Mouse (Mus musculus): ENCODE data around the gene Dennd5b.
"Not testable (repeated sequence)": the region's sequence is repeated elsewhere in the genome, so short reads cannot be mapped to it uniquely, and the experiment has no call there.

The Dennd5b gene

DNA sequence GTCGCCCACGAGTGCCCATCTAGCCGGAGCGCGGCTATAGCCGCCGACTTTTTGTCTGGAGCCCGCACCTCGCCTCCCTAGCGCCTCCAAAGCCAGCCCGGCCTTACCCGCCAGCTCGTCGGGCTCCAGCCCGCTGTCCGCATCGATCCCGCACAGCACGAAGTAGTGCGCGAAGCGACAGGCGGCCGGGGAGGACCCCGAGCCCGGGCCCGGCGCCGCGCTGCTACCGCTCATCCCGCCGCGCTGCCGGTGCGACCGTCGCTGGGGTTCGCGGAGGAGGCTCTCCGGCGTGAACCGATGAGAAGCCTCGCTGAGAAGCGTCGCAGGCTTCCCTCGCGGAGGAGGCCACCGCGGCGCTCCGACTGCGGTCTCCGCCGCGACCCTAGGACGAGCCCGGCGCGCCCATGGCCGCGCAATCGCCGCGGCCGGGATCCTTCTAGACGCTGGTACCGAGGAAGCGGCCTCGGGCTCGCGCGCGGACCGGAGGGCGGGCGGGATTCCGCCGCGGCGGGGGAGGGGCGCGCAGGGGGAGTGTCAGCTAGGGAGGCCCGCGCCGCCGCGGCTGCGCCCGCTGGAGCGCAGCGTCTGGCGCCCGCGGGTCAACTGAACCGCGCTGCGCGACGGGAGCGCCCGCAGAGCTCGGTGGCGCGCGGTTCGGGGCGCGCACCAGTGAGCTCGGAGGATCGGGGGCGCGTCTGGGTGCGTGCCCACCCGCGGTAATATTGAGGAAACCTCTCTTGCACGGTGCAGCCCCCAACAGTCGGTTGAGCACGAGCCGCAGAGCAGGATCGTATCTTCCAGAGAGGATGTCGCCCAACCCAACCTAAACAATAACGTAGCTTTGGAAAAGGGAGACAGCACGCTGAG, at the start of gene Dennd5b:
Dennd5b (minus strand) TSS at position 605 of the 867 bp plus-strand sequence.
- DNase-seq (ENCODE audit: low spot score) = peak; percentile 82

DNA sequence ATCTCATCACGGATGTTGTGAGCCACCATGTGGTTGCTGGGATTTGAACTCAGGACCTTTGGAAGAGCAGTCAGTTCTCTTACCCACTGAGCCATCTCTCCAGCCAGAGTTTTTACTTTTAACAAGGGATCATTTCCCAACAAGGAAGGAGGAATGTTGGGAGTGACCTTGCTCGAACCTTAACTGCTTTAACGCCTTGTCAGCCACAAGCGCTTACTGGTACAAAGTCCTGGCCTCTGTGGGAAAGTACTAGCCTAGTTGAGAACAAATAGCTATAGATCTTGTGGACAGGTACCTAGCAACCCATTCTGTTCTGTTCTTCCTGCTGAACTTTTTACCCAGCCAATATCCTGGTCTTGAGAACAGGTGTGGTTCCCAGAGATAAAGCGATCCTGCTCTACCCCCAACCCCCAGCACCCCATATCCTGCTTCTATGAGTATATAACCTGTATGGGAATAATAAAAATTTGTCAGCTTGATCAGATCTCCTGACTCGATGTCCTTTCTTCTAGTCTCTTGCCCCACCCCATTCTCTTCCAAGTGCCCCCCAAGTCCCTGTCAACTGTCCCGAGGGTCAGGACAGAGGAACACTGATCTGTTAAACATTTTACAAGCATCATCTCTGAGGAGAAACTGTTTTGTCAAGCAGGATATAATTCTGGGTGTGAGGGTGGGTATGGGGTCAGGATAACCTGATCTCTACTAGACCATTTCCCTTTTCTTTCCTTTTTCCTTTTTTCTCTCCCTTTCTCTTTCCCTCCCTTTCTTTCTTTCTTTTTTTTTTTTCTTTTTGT, 47.2 kb upstream of the Dennd5b start:
- DNase-seq (ENCODE audit: low spot score) = no peak

DNA sequence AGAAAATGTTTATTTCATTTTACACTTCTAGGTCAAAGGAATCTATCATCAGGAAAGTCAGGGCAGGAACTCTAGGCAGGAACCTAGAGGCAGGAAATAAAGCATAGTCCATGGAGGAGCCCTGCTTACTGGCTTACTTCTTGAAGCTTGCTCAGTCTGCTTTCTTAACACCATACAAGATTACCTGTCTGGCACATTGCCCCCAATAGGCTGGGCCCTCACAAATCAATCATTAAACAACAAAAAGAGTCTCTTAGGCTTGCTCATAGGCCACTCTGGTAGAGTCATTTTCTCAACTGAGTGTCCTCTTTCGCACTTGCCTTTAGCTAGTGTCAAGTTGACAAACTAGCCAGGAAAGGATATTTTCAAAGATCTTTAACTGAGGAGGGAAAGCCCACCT, 43.7 kb upstream of the Dennd5b start:
- DNase-seq (ENCODE audit: low spot score) = no peak

DNA sequence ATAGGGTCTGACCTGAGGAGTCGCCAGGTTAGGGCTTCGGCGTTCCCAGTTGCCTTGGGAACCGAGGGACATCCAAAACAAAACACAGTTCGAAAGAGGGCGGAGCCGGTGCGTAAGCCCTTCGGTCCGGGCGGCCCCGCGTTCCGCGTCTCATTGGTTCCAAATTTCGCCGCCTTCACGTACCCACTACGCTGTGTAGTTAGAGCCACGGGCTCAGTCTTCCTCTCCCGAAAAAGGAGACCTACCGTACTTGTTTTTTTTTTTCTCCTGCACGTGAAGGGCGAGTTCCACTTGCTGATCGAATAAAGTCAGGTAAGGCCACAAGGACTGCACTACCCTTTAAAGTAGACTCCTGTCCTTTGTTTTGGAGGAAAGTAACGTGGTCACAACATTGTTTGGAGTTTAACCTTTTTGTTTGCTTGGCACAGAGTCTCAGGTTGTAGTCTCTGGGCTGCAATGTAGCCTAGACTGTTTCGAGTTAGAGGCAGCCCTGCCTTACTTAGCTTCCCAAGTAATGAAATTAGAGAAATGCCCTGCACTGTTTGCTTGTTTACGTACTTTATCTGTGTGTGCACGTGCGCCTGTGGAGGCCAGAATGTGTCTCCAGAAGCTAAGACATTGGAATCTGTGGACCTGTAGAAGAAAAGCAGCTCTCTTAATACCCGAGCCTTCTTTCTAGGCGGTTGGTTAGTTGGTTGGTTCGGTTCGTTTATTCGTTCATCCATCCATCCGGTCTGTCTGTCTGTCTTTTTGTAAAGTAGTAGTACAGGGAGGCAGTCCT, 40.1 kb upstream of the Dennd5b start:
- DNase-seq (ENCODE audit: low spot score) = peak; percentile 85

DNA sequence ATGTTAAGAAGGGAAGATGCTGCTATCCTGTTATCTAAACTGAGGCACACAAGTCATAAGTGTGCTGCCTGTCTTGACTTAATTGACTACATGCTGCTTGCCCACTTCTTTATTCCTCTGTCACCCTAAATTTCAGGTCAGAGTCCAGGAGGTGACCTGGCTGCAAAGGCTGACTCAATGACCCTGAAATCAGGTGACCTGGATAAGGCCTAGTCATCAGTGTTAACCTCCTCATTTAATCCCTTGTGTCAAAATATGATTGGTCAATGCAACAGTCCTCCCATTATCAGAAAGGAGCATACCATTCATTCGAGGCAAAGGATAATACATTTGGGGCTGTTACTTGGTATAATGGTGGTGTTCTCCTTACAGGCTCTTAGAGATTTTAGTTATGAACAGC, 38.0 kb upstream of the Dennd5b start, which contains the start of gene Etfbkmt:
Etfbkmt (plus strand) TSS at position 379 of the 400 bp plus-strand sequence.
- DNase-seq (ENCODE audit: low spot score) = no peak

DNA sequence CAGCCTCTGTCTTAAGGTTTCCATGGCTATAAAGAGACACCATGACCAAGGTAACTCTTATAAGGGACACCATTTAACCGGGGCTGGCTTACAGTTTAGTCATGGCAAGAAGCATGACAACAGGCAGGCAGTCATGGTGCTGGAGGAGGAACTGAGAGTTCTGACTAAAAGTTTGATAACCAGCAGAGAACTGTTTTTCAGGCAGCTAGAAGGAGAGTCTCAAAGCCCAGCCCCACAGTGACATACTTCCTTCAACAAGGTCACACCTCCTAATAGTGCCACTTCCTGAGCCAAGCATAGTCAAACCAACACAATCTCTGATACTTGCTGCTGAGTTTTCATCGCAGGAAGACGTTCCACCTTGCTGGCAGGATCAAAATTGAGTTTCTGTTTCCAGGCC, 37.5 kb upstream of the Dennd5b start:
- no peak for DNase-seq (ENCODE audit: low spot score)

DNA sequence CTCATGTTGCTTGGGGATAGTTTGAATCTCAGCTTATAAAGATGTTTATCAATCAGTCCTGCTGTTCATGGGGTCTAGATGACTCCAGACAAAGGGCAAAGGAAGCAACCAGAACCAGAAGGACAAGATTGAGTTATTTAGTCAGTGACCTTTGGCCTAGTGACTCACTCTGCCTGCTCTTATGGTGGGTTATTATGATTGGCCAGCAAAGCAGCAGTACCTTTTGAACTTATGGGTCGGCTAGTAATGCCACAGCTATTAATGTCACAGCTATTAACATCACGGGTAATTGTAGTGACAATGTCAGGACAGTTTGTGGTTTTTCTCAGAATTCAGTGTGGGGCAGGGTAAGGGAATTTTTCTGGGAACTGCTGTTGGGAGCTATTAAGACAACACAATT, 36.5 kb upstream of the Dennd5b start:
- DNase-seq (ENCODE audit: low spot score) = no peak

DNA sequence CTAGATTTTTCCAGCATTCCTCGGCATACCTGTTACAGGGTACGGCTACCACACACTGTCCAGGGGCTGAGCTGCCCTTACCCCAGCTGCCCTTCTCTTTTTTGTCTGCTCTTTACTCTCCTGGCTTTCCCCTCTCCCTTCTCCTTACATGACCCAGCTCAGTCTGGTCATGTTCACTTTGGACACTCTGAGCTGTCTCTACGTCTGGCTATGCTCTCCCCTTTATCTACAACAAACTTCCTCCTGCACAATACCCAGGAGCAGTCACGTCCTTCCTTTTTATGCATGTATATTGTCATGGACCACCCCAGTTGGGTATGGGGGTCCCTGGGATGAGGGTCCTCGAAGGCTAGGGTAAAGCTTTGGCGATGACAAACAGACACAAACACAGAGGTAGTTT, 34.2 kb upstream of the Dennd5b start:
- no peak for DNase-seq (ENCODE audit: low spot score)

DNA sequence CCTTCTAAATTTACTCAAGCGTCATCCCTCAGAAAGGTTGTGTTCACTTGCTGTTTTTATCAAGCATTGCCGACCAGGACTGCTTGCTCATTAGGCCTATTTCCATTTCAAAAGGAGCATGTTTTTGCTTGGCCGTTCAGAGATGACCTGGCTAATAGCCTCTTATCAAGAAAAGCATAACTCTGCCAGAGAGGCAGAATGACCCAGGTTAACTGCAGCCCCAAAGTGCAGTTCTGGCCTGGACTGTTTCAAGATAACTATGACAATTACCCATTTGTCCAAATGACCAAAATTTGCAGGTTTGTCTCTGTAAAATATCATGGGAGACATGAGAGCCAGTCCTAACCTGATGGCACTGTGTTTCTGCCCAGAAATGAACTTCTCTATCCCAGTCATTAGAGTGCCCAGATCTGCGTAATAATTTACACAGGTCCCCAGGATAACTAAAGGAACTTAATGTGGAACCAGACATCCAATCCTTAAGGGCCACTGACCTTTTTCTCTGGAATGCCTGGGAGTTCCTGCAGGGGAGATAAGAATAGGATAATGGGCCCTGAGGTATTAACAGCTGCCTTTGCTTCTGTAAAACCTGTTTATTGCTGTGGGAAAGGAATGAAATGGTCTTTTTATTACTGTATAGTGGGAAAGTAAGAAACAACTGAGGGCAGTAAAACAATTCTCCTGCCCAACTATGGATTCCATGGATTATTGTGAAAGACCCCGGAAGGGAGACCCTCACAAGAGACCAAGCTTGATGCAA, 33.1 kb upstream of the Dennd5b start:
- DNase-seq (ENCODE audit: low spot score) = no peak

DNA sequence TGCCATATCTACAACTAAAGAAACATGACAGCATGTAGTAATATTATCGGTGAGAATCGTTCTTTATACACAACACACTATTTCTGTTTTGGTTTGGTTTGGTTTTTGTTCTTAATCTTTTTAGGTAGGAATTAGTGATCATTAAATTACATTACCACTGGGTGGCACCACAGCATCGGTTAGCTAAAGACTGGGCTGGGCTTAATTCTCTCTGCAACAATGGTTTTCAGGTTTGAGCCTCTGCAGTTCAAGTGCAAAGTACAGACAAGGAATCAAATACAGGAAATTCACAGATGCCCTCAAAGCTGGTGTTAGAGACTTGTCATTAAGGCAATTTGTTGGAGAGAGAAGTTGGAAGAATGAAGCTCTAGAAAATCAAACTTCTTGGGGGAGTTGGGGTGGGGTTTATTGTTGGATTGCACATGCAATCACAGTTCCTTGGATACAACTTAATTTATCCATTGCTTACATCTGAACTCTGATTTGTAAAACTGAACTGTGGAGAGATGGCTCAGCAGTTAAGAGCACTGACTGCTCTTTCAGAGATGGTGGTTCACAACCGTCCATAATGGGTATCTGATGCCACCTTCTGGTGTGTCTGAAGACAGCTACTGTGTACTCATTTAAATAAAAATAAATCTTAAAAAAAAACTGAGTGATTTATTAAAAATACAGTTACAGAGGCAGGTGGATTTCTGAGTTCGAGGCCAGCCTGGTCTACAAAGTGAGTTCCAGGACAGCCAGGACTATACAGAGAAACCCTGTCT, 31.0 kb upstream of the Dennd5b start:
- peak; percentile 32 for DNase-seq (ENCODE audit: low spot score)

DNA sequence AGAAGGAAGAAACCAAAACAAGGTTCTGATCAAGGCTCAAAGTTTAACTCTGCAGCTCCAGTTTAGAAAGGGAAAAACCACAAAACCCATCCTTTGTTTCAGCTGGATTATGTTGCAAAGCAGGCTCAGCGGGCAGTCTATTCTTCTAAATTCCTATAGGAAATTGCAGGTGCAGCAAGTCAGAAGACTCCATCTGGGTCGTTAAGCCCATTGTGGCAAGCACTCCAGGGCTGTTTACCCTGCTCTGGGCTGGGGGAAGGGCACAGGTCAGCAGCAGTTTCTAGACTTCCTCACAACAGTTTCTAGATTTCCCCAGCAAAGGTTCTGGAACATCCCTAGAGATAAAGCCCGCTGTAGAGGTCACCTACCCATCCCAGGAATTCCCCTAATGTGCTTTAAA, 29.6 kb upstream of the Dennd5b start:
- no peak for DNase-seq (ENCODE audit: low spot score)

DNA sequence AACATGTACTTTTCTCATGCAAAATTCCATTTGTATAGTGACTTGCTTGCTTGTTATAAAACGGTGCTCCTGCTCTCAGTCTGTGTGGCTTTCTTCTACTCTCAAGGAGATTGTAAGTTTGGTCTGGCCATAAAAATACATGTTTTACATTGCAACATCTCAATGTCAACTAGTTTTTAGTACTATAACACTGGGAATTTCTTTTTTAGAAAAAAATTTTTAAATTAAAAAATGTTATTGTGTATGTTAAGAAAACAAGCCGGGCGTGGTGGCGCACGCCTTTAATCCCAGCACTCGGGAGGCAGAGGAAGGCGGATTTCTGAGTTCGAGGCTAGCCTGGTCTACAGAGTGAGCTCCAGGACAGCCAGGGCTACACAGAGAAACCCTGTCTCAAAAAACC, 28.4 kb upstream of the Dennd5b start, which contains the start of gene Gm10203:
Gm10203 (plus strand) TSS at position 301 of the 400 bp plus-strand sequence.
- DNase-seq (ENCODE audit: low spot score) = not testable (repeated sequence)

DNA sequence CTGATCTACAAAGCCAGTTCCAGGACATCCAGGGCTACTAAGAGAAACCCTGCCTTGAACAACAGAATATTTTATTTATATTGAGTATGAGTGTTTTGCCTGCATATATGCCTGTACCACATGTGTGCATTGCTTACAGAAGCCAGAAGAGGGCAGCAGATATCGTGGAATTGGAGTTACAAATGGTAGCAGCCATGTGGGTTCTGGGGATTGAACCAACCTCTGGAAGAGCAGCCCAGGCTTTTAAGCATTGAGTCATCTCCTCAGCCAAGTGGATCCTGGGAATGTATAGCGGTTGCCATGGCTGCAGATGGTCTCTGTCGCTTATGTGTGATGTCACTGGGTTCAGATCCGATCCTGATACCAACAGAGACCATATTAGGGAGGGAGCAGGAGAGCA, 25.2 kb upstream of the Dennd5b start:
- peak; percentile 37 for DNase-seq (ENCODE audit: low spot score)

DNA sequence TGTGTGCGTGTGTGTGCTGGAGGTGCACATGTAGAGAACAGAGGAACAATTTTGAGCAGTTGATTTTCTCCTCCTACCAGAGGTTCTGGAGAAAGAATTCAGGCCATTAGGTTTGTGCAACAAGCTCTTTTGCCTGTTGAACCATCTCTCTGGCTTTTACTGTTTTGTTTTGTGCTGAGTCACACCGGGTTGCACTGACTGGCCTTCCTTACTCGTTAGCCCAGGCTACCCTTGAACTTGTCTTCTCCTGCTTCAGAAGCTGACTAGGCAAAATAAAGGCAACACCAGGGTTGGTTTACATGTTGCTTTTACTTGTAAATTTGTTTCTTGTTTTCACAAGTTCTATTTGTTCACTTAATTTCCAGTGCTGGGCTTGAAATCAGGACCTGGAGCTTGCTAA, 21.6 kb upstream of the Dennd5b start:
- no peak for DNase-seq (ENCODE audit: low spot score)

DNA sequence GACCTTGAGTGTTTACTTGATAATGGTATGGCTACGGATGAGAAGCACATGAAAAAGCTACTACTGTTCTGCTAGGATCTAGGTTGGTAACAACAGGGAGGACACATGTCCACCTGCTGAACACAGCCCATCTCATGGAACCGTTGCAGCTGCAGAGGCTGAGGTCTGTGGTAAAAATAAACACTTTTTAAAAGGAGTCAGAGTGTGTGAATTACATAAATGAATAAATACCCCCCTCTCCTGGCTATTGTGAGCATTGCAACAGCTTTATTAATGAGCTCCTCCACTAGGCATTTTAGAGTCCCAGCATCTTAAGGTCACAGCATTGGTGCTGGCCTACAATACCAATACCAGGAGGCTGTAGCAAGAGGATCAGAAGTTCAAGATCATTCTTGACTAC, 18.4 kb upstream of the Dennd5b start:
- peak; percentile 66 for DNase-seq (ENCODE audit: low spot score)

DNA sequence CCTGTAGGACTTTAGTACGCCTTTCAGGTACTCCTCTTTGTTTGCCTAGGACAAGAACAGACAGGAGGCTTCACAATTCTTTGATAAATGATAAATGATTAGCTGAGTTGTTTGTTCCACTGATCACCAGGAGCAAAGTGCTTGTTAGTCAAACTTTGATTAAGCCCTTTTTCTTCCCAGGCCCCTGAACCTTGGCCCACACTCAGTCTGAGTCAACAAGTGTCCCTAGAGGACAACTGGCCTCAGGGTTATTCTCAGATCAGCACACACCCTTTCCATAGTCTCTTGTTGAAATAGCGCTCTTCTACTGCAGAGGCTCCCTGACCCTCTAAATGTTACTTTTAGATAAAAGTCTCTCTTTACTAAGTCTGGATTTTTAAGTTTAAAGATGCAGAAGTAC, 17.5 kb upstream of the Dennd5b start:
- peak; percentile 58 for DNase-seq (ENCODE audit: low spot score)

DNA sequence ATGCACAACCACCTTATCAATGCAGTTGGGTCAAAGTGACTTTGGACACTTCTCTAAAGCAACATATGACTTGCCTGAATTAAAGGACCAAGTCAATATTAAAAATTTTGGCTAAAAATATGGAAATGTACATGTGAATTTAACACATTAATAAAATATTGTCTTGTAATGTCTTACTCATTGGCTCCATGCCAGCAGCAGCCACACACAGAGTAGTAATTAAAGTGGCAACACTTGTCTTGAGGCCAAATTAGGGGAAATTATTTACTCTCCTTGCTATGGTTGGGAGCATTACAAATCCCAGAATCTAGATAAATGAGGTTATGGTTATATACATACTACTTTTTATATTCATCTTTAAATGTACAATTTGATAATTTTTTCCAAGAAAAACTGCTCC, 15.5 kb upstream of the Dennd5b start:
- no peak for DNase-seq (ENCODE audit: low spot score)

DNA sequence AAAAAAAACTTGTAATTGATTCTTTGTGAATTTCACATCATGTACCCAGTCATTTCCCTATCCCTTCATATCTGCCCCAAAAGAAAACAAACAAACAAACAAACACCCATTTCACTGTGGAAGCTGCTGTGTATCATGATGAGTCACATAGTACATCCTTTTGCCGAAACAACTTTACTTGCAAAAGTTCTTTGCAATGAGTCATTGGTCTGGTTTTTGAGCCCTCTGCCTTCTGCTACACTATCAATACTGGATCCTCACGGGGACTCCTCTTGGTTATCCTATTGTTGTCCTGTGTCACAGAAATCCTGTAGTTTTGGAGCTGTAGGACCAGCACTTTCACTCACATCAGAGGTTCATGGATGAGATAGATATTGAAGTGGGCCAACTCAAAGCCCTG, 7.4 kb upstream of the Dennd5b start:
- no peak for DNase-seq (ENCODE audit: low spot score)

DNA sequence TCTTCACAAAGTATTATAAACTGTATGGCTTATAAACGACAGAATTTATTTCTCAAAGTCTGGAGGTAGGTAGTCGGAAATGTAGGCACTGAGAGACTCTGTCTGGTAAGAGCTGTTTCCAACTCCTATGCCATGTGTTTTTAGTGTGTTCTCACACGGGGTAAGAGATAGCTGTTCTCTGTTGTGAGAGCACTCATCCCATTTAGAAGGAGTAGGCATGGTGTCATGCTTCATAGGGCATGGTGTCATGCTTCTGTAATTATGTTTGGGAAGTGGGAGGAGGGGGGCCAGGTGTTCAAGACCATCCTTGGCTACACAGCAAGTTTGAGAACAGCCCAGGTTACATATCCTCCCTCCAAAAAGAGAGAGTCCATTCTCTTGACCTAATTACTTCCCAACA, 6.1 kb upstream of the Dennd5b start:
- no peak for DNase-seq (ENCODE audit: low spot score)

DNA sequence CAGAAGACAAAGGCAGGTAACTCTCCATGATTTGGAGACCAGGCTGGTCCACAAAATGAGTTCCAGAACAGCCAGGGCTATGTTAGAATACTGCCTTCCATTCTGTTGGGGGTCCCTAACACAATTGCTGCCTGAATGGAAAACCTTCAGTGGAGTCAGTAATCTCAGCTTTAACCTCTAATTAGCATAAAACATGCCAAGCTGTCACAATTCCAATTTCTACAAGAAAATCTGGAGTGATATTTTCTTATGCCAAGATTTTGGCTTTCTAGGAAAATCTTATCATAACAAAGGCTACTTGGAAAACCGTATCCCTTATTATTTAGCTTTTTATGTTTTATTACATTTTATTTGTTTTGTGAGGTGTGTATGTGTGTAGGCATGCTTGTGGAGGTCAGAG, 2.0 kb upstream of the Dennd5b start:
- DNase-seq (ENCODE audit: low spot score) = no peak

DNA sequence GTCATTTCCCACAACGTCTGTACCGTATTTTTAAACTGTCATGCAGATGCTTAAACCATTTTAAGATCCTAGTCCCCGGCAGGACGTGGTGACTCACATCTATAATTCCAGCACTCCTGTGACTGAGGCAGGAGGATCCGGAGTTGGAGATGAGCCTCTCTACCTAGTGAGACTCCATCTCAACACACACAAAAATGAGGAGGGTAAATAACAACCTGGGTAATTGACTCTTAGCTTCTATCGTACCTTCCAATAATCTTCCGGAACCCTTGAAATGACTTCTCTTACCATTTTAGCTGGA, 413 bp upstream of the Dennd5b start:
- no peak for DNase-seq (ENCODE audit: low spot score)

All from urinary bladder, postnatal 14 days (tissue).